Mouse (Mus musculus) lung, postnatal 36 days (tissue): ENCODE measurements around the gene Acp2.

Experiments
- DNase-seq: peaks from one replicate; pipeline ENCODE4 v3.0.0; 2022; ENCODE audit warnings: mixed read lengths

Acp2 gene

DNA sequence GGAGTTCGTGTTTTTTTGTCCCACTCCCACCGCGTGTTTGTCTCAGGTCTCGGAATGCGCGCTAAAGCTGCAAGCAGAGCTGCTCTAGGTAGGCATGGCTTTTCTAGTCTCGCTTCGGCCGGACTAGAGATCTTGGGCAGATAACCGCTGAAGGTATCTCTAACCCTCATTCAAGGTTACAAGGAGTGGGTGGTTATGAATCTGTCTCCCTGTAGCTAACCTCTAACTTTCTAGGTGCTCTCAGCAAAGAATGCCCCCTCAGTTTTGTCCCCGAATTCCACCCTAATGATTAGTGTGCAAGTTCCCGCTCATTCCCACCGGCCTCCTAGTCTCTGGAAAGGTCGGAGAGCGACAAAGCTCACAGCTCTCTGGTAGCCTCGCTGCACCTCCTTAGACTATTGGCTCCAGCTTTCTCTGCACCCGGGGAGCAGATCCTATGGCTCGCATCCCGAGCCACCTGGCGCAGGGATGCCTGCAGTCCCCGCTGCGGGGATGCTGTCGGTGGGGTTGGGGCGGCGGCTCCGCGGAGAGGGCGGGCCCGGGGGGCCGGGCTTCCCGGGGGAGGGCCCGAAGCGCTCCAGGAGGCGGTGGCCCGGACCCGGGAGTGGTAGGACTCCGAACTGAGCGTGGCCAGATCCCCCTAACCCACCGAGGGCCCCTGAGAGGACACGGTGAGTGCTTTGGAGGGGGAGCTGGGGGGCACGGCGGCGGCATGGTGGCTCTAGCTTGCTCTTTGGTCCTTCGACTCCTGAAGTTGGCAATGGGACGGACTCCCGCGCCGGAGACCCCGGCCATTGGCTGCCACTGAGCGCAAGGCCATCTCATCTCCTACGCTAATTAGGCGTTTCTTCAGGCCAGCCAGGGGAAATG, 53.8 kb downstream of the Acp2 start:
- DNase-seq: peak; percentile 65

DNA sequence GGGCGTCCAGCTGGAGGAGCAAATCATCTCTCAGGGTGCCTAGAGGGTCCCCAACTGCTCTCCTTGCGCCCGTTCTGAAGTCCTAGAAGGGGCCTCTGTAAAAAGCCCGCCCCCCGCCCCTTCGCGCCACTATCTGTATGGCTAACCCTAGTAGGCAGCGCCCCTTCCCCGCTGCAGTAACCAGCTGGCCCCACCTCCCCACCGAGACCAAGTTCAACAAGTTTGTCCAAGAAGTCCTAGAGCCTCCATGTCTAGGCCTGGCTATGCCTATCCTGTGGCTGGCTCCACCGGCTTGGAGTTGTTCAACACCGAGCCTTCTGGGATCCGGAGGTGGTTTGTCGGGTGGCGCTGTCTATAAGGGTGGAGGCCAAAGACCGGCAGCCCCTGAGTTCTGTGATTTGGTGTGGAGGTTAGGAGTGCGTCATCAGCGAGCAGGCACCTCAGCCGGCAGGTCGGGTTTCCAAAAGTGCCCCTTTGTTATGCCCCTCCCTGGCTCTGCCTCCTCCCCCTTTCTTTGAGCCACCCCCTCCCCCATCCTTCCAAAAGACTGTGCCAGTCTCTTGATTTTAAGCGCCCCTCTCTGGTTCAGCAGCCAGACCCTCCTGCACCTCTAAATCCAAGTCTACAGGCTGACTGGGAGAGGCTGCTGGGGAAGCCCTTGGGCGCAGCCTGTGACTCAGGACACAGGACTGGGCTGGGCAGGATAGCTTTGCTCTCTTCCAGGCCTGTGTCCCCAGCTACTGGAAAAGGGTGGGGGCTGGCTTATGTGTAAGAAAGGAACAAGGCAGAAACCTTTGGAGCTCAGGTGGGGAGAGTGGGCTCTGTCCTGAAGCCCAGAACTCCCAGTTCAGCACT, 54.7 kb downstream of the Acp2 start:
- DNase-seq: no peak

DNA sequence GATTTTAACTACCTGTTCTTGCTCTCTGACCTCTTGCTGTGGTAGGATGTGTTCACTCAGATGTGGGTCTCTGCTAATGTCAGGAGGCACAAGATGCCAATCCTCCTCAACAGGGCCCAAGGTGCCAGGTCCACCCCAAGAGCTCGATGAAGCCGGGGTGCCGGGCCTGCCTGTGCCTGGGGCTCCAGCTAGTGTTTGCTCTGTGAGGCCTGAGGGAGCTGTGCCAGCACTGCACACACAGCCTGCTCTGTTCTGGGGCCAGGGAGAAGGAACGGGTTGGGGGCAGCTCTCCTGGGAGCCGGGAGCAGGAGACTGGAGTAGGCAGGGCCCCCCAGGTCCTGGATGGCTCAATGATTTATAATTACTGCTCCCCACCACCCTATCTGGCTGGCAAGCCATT, 55.4 kb downstream of the Acp2 start:
- DNase-seq: no peak

DNA sequence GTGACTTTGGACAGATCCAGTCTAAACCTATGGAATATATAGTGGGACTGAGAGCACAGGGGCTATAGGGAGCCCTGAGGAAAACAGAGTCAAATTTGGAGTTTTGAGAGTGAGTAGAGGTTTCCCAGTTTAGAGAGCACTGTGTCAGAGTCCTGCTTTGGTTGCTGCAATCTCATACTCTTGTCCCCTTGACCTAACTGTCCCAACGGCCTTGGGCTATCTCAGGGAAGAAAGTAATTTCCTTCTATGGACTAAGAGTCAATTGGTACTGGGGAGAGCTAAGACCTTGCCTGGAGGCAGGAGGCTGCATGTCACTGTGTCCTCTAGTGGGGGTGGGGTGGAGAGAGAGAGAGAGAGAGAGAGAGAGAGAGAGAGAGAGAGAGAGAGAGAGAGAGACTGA, 56.1 kb downstream of the Acp2 start:
- no peak for DNase-seq

DNA sequence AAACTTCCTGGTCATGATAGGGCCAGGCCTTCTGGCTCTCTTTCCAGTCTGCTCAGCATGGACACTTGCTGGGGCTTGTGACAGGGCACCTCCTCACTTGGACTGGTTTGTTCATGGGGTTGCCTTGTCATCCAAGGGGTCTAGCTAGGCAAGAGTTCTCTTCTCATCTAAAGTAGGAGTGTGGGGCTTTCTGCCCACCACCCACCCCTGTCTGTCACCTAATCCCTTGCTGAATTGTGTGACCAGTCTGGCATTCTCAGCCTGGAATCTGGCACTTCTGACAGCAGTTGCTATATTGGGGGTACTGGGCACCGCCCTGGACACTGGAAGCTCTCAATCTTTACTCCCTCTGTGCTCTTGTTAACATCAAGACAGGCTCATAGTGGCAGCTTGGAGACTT, 56.8 kb downstream of the Acp2 start:
- no peak for DNase-seq
